Mouse (Mus musculus) R1 (cell line): ENCODE measurements at regions not wholly inside any gene's neighbourhood (a gene's known extent, or its start where the extent isn't known, plus 50 kb on each side); places are given as distances from the start of the nearest gene placed in this dataset.

Experiments used
- DNase-seq: peaks from one replicate; pipeline ENCODE4 v3.0.0-alpha.2; 2018; ENCODE audit warnings: low read depth, low spot score

DNA sequence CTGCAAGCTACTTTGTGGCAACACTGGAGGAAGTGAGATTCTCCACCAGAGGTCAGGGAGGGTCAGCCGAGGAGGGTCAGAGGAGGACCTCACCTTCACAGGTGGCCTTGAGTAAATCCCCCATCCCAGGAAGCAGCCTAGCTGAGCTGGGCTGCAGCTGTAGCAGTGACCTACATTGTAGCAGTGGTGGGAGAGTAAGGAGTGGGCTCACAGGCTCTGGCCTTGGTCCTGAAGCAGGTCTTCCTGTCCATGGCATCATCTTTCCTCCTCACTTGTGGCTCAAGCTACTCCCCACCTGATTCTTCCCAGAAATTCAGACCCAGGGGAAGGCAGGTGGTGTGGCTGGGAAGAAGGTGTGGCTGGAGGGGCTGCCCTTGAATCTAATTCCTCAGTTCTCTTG, 84.3 kb downstream of the 1810013L24Rik start:
- DNase-seq, result peak; percentile 66

DNA sequence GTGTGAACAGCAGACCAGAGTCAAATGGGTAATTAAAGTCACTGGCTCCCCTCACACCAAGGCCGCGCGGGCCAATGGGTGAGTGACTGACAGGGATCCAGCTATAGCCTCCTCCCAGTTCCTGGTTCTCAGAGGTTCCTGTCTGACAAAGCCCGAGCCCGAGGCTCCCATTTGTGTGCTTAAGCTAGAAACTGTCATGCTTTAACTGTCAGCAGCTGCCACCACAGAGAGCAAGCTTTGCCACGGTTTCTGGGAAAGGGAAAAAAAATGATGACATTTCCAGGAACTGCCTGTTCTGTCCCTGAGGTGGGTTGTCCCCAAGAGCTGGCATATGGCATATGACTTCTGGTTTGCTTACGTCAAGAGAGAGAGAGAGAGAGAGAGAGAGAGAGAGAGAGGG, 86.2 kb downstream of the 1810013L24Rik start:
- DNase-seq, result no peak

DNA sequence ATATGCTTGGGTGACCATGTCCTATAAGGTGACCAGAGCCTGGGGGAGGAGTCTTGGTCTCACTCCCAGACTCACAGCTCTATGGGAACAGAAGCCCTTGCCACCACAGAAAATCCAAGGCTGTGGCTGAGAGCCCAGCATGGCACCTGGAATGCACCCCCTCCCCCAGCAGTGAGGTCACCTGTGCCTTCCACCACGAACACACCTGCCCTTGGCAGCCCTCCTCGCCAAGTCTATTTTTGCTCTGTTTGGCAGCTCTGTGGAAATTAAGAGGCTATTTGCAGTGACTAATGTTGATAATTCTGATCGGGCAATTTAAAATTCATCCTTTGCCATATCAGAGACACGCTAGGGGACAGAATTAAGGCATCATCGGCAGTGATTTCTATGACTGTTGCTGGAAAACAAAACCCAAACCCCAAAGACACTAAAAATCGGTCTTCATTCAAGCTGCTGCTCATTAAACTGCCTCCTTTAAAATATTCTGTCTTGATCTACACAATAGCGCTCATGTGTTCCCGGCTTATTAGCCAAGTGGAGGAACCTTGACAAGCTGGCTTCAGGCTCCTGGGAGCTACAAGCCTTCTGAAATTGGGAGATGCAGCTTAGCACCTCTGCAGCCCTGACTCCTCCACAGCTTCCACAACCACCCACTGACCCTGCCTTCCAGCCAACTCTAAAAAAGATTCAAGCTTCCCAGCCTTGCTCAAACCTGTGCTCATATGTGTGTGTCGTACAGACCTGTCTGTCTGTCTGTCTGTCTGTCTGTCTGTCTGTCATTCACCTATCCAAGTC, 89.0 kb downstream of the 1810013L24Rik start:
- DNase-seq, result no peak

DNA sequence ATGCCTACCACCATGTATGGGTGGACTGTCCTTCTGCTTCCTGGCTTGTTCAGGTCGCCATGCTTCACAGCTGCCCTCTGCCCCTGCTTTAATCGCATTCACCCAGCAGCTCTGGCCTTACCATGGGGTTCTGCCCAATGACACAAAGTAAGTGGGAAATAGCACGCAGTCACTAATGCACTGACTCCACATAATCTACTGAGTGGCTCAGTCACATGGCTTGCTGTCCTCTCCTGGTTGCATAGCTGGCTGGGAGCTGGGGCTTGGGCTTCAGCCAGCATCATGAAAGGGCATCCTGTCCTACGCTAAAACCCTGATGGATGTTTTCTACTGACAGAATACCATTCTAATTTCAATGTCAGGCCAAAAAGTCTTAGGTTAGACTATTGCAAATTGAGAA, 94.8 kb downstream of the 1810013L24Rik start:
- DNase-seq, result no peak

DNA sequence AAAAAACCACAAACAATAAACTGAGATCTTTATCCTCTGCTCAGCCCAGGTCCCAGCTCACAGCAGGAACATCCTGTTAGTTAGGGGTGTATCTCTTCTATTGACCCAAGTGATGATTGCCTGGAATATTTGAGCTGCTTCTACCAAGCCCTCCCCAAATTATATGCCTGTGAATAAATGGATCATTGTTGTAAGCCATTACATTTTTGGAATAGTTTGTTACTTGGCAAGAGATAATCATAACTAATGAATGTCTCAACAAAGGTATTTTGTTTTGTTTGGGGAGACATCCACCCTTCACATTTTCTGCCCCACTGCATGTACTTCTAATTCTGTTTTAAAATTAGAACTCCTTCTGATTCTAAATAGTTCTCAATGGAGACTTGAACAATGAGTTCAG, 102.1 kb downstream of the 1810013L24Rik start:
- no peak for DNase-seq

DNA sequence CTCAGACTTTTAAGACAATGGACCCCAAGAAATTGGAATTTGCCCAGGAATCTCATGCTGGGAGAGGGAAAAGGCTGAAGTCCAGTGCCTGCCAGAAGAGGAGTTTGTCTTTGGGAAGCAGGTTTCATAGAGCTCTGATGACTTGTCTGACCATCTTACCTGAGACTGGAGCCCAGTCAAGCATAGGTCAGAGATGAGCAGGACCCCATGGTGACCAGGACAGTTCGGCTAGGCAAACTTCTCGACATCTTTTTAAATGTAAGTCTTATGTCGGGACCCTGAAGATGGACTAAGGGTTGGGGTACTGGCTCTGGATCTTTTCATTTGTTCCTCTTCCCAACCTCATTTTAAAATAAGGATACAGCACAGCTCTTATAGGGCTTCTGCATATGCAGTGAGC, 103.2 kb downstream of the 1810013L24Rik start:
- peak; percentile 70 for DNase-seq

DNA sequence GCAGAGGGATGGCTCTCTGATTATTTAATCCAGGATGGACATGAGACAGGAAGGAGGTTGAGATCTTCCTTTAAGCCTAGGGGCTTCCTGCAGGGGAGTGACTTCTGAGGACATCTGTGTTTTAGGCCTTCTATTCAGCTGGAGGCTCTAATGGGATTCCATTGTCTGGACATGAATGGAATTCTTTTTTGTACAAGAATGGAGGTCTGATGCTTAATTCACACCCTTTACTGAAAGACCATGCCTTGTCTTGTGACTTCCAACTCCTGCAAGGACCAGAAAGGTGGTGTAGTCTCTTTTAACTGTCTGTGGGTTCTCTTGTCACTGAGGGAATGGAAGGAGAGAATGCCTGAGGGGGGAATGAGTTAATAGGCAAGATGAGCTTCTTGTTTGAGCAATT, 106.5 kb downstream of the 1810013L24Rik start:
- peak; percentile 68 for DNase-seq

DNA sequence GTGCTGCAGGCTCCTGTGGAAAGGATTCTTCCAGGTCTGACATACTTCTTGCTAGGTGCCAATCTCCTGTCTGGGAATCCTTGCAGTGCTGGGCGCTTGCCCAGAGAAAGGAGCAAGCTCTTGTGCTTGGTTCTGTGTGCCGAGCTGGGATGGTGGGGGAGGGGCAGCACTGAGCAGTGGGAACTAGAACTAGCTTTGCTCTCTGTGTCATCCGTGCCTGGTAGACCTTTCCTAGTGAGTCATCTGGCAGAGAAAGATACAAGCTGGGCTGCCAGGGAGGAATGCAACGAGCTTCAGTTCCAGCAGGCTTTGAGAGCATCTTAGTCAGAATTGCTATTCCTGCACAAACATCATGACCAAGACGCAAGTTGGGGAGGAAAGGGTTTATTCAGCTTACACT, 108.6 kb downstream of the 1810013L24Rik start:
- peak; percentile 31 for DNase-seq

DNA sequence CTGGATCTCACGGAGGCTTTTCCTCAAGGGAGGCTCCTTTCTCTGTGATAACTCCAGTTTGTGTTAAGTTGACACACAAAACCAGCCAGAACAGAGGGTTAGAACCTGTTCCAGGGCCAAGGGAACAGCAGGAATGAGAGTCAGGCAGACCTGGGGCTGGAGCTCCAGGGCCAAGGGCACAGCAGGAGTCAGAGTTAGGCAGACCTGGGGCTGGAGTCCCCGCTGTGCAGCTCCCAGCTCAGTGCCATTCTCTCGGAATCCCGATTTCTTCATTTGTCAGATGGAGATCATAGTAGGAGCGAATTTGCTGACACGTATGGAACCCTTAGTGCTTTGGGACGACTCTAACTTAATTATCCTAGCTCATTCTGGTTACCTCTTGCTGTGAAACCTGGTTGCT, 109.2 kb downstream of the 1810013L24Rik start:
- DNase-seq, result no peak

DNA sequence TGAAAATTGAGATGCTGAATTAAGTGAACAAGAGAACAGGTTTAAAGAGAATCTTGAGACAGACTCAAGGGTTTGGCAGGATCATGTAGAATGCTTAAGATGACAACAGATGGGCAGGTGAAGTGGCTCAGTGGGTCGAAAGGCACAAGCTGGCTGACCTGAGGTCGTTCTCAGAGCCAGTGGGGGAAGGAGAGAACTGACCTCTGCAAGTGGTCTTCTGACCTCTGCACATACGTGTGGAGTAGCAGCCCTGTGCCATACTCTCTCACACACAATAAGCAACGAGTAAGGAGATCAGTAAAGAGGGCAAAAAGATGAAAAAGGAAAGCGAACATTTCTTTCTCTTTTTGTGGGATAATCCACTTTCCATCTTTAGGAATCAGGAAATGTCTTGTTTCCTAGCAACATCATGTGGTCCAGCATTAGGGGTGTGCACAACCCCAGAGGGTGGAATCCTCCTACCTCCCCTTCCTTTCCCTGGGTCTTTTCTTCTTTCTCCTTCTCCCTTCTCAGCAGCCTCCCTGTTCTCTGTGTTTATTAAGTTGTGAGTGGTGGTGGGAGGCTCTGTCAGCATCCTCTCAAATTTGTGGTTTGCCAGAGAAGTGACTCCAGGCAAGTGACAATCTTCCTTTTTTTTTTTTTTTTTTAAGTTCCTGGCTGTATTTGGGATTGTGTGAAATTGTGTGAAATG, 114.7 kb downstream of the 1810013L24Rik start:
- no peak for DNase-seq

DNA sequence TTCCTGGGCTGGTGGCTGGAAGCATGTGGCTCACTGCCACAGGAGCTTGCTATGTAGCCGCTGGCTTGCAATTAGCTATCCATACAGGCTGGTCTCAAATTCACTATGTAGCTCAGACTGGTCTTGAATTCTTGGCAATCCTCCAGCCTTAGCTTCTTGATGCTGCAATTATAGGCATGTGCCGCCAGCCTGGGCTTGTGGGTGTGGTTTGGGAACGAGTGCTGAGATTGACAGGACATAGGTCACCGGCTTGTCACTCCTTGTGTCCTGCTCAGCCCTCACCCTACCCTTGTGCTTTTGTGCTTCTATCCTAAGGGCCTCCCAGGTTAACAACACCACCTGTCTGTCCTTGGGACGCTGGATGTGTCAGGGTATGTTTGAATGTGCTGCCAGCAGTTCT, 117.9 kb downstream of the 1810013L24Rik start:
- DNase-seq, result peak; percentile 40

DNA sequence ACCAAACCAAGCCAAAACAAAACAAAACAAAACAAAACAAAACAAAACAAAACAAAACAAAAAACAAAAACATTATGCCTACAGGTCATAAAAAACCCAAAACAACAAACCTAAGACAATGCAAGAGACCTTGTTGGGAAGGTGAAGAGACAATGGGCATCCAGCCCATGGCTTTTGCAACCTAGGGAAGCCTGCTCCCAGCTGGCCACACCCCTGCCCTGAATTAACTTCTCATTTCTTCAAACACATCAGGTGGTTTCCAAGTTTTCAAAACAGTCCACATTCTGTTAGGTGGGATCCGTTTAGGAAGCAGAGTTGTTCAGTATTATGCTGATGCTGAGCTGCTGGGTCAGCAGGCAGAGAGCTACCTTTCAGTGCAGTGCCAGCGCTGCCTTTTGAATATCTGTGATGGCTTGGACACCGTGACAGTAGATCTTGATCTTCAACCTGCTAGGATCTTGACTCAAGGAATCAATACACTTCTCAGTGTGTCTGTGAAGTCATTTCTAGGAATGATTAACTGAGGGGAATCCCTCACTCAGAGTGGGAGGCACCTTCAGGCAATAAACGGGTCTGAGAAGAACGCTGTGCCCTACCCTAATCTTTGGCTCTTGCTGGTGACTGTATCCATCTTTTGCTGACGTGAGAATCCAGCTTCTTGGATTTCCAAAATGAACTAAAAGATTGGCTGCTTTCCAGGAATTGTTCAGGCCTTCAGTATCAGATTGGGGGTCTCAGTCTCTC, 121.4 kb downstream of the 1810013L24Rik start:
- peak; percentile 59 for DNase-seq

DNA sequence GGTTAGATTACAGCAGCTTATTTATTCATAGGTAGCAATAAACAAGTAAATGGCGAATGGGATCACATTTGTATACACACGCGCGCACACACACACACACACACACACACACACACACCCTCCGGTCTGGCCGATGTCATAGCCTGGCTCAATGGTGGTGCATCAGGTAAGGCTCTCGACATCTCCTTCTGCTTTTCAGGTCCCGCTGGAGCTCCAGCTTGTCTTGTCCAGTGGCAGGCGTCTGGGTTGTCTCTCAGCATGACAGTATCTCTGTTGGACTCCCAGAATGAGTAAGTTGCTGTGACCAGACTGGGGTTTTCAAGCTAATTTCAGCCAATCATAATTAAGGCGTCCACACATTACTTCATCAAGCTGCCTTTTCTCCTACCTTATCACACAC, 131.8 kb downstream of the 1810013L24Rik start:
- DNase-seq, result no peak

DNA sequence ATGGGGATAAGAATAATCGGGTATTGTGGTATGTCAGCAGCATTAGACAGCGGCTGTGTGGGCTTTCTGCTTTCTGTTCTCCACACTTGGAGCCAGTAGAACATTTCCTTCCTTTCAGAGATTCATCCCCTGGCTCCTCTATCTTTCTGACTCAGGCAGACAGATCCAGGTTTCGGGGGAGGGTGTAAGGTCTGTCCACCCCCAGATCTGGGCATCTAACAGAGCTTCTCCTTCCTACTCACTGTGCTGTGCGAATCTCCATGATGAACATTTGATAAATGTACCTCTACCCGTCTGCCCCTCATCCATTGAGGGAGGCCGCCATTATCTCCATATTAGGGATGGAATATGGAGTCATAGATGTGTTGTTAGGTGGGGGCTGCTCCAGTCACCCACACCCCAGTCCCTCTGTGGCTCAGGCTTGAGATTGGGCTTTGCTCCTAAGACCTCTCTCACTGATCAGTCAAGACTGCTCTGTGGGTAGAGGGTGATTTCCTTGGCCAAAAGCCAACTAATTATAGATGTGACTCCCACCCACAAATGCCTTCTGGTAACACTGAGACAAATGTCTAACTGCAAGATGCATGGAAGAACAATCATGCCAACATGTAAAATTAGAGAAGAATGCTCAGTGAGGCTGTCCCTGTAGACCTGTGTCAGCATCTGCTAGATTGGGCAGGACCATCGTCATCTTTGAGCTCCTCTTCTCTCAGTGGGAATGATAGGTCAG, 163.8 kb downstream of the 1810013L24Rik start:
- DNase-seq, result no peak

DNA sequence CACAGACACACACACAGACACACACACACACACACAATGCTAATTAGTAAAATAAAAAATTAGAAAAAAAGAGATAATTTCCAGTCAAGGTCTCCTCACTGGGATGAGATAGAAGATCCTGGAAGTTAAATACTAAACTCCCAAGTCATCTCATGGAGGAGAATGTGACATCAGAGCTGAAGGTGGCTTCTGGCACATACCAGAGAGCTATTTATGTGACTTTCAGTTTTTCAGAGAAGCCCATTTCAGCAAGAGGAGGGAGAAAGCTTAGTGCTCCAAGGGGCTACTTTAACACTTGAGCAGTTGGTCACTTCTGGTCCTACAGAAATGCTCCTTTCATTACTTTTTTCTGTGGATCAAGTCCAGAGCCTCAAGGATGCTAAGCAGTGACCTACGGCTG, 164.6 kb downstream of the 1810013L24Rik start:
- DNase-seq, result no peak

DNA sequence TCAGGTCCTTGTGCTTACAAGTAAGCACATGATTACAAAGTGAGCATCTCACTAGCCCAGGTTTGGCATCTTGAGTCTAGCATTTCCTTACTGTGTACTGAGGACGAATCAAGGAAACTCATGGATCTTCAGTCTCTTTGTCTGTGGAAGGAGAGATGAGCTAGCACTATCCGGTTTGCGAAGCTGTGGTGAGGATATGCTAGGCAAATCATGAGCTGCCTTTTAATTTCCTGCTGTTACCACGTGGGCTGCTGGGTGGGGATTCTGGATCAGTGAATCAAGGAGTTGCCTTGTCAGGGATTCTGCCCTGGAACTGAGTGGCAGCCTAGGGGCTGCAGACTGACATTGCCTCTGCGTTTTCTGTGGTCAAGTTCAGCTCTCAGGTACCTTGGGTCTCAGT, 167.3 kb downstream of the 1810013L24Rik start:
- DNase-seq, result no peak

DNA sequence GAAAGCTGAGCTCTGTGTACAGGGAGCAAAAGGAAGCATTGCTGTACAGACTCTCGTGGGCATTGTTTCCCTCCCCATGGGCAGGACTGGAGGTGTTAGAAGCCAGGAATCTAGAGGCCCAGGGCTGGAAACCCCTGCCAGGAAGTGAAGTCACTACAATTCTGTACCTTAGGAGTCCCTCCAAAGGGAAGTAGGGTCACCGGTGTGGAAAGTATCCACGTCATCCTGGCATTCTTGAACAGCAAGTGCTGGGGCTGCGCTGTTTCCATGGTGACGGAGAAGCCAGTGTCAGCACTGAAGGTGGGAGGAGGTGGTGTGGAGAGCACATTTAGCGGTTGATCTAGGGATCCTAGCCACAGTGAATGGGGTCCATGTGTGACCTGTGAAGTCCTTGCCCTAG, 174.1 kb downstream of the 1810013L24Rik start:
- DNase-seq, result peak; percentile 82

DNA sequence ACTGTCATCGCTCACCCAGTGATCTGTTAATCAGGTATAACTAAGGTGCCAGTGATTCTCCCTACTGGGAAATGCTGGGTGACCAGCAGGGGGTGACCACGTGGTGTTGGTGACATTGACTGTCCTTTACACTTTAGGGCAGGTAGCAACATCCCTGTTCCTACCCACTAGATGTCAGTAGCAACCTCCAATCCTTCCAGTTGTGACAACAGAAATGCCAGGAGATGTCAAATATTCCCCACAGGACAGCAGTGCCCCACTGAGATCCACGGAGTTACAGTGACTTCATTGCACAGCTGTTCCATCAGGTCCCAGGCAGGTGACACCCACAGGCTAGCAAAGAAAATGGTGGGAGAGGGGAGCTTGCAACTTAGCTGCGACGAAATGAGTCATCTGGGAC, 176.0 kb downstream of the 1810013L24Rik start:
- peak; percentile 58 for DNase-seq

DNA sequence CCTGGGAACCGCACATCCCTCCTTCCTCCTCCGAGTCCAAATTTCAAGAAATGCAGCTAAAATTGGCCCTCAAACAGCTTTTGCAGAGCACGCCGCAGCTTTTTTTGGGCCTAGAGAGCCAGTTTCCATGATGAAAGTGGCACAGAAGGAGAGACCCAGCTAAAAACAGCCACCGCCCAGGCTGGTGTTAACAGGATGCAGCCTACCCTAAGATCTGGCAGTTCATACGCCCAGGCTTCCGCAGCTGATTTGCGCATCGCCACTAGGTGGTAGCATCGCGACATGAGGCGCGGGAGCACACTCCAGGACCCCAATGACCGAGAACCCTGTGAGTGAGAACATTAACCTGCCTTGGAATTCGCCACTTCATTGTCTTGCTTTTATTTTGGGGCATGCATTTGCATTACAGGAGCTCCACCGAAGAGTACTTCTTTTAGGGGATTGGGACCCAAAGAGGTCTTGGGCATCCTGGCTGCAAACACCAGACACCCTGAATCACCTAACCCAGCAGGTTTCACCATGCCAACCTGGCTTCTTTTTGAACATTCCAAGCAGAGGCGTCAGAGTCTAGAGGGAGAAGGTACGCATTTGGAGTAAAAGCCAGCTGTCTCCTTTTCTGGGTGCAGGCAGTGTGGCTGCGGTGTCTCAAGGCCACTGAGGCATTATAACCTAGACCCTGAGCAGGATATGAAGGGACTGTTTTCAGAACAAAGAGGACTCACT, 179.6 kb downstream of the 1810013L24Rik start:
- peak; percentile 97 for DNase-seq

DNA sequence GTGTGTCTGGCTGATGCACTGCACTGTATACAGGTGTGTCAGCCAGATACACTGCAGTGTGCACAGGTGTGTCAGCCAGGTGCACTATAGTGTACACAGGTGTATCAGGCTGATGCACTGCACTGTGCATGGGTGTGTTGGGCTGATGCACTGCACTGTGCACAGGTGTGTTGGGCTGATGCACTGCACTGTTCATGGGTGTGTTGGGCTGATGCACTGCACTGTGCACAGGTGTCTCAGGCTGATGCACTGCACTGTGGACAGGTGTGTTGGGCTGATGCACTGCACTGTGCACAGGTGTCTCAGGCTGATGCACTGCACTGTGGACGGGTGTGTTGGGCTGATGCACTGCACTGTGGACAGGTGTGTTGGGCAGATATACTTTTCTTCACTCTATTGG, 181.2 kb downstream of the 1810013L24Rik start:
- DNase-seq, result no peak

DNA sequence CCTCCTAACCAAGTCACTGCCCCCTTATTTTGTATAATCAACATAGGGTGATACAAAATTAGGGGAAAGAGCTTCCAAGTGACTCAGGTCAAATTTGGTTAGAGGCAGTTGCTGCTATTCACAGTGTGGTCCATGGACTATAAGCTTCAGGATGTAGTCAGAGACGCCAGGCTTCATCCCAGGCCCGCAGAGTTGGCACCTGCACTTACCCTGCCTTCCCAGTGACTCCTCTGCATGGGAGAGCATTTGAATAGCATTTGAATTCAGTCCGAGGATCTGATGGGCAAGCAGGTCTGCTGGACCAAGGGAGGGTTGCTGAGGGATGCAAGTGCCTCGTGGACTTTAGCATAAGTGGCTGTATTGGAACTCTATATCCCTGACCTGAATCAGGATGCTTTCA, 181.8 kb downstream of the 1810013L24Rik start:
- DNase-seq, result no peak
